Mouse (Mus musculus) stomach, postnatal 0 days (tissue): ENCODE results near the gene Gchfr. TPM values are rescaled to one million over a fixed set of nuclear protein-coding genes. Genes with fewer than 3 reads are reported as not detected.
A peak's percentile ranks its signal among the peaks of the same experiment; 100 is the strongest.

Experiments
- ATAC-seq: fragments of 200-750 bp; cut with Nextera tagmentation; 2 replicates; pipeline ENCODE4 v1.8.0; 2017; ENCODE audit not compliant: low FRiP score, low TSS enrichment
- DNase-seq: peaks from one replicate; pipeline ENCODE4 v3.0.0-alpha.2; 2016; ENCODE audit warnings: low spot score
- H3K27ac ChIP-seq: fragments of 300-500 bp; sonication (generic); replicated peaks from 2 replicates; pipeline ENCODE4 v1.5.1; 2014; ENCODE audit warnings: mild to moderate bottlenecking, control low read depth
- H3K27me3 ChIP-seq: fragments of 300-500 bp; sonication (generic); 2 replicates; pipeline ENCODE4 v1.6.1; 2014; ENCODE audit warnings: low read length; ENCODE audit not compliant: control insufficient read depth, insufficient read depth
- H3K36me3 ChIP-seq: fragments of 300-500 bp; sonication (generic); 2 replicates; pipeline ENCODE4 v1.6.1; 2014; ENCODE audit warnings: low read length, mixed read lengths; ENCODE audit not compliant: control insufficient read depth, insufficient read depth
- H3K4me1 ChIP-seq: fragments of 300-500 bp; sonication (generic); replicated peaks from 2 replicates; pipeline ENCODE4 v1.6.1; 2014; ENCODE audit warnings: antibody characterized with exemption; ENCODE audit not compliant: control insufficient read depth, insufficient read depth
- H3K4me2 ChIP-seq: fragments of 300-500 bp; sonication (generic); replicated peaks from 2 replicates; pipeline ENCODE4 v1.6.1; 2014; ENCODE audit warnings: low read depth, mild to moderate bottlenecking, control low read depth, moderate library complexity
- H3K4me3 ChIP-seq: fragments of 300-500 bp; sonication (generic); 2 replicates; pipeline ENCODE4 v1.5.1; 2014; ENCODE audit warnings: low read depth, low read length, control low read depth
- H3K9ac ChIP-seq: fragments of 300-500 bp; sonication (generic); 2 replicates; pipeline ENCODE4 v1.6.1; 2014; ENCODE audit warnings: mild to moderate bottlenecking, low read length, control low read depth, mixed read lengths
- H3K9me3 ChIP-seq: fragments of 300-500 bp; sonication (generic); 2 replicates; pipeline ENCODE4 v1.6.1; 2016; ENCODE audit warnings: low read length; ENCODE audit not compliant: control insufficient read depth
- CTCF ChIP-seq: IDR thresholded peaks from 2 replicates; pipeline ENCODE4 v1.5.1; 2016; ENCODE audit warnings: antibody characterized with exemption, low read depth, mild to moderate bottlenecking, moderate library complexity
- EP300 ChIP-seq: optimal IDR thresholded peaks from 2 replicates; pipeline ENCODE3; 2016; ENCODE audit warnings: antibody characterized with exemption
- WGBS: fragments of 180-500 bp; shearing (Covaris S2); extraction: QIAGEN DNeasy Blood & Tissue Kit; methylation state at CpG from one replicate; pipeline ENCODE4 v1.1.7; 2014; 5-methylcytosine and 5-hydroxymethylcytosine counted together
- polyA plus RNA-seq: library from polyadenylated mRNA; unstranded; fragments of >200 nt; fragmentation: Nextera tagmentation; extraction: Ambion mirVana; gene quantifications from 2 replicates; pipeline ENCODE4 v1.2.1, GENCODE M21; 2015

The Gchfr gene
- polyA plus RNA-seq, 1 experiment from 2014 or later = 1.3 TPM

- Histone ChIP-seq H3K27ac (no peak overlapping the region), H3K27me3 (no peaks in the 10 kb centered on the region), H3K4me3 (no peak overlapping the region), H3K4me2 (no peak overlapping the region), H3K9ac (no peak overlapping the region), H3K36me3 (no peaks in the 10 kb centered on the region), H3K4me1 (peaks cover 2% of the 10 kb centered on the region; the same call in 1 of the 2 replicates), H3K9me3 (no peaks in the 10 kb centered on the region)
- ATAC-seq (no peak), DNase-seq (no peak)
- 60% methylated on average over 3 of the region's 3 CpGs for WGBS
- TF ChIP-seq EP300 = no peak
- TF ChIP-seq CTCF = no peak
Measured at GRCm38 (mm10) chr2:119198934-119199333, 31.4 kb downstream of the Gchfr start.

- no peaks in the 10 kb centered on the region for H3K36me3 ChIP-seq
- peaks cover 1% of the 10 kb centered on the region; the same call in 1 of the 2 replicates for H3K4me1 ChIP-seq
- no peak overlapping the region for H3K4me2 ChIP-seq
- H3K4me3 ChIP-seq = no peak overlapping the region
- peak overlapping the region; percentile 45 for H3K27ac ChIP-seq
- WGBS = 21% methylated on average over 5 of the region's 5 CpGs
- H3K9ac ChIP-seq = no peak overlapping the region
- no peaks in the 10 kb centered on the region for H3K27me3 ChIP-seq
- TF ChIP-seq CTCF (no peak), EP300 (no peak)
- ATAC-seq (peak; percentile 17; the same call in 1 of the 2 replicates), DNase-seq (peak; percentile 43)
- H3K9me3 ChIP-seq = no peaks in the 10 kb centered on the region
Measured at GRCm38 (mm10) chr2:119202914-119203453, 35.4 kb downstream of the Gchfr start.

- WGBS = 51% methylated on average over 4 of the region's 4 CpGs
- Histone ChIP-seq H3K4me3 (no peak overlapping the region), H3K27me3 (no peaks in the 10 kb centered on the region), H3K9me3 (no peaks in the 10 kb centered on the region), H3K36me3 (no peaks in the 10 kb centered on the region), H3K4me2 (no peak overlapping the region), H3K27ac (peak overlapping the region; percentile 61), H3K9ac (no peak overlapping the region), H3K4me1 (no peaks in the 10 kb centered on the region; the same call in 1 of the 2 replicates)
- peak; percentile 43 for ATAC-seq
- no peak for DNase-seq
- TF ChIP-seq CTCF (no peak), EP300 (no peak)
Measured at GRCm38 (mm10) chr2:119203871-119204460, 36.4 kb downstream of the Gchfr start.

GRCm38 (mm10) chr2:119207961-119208343 lies 40.4 kb downstream of the Gchfr start:
- DNase-seq (no peak), ATAC-seq (no peak)
- peak overlapping the region; percentile 58 for H3K4me3 ChIP-seq
- no peaks in the 10 kb centered on the region for H3K4me1 ChIP-seq
- no peaks in the 10 kb centered on the region for H3K9me3 ChIP-seq
- peak overlapping the region; percentile 66 for H3K4me2 ChIP-seq
- H3K27ac ChIP-seq = peak overlapping the region; percentile 90
- H3K36me3 ChIP-seq = peaks cover 10% of the 10 kb centered on the region
- H3K9ac ChIP-seq = peak overlapping the region; percentile 66
- TF ChIP-seq CTCF (no peak), EP300 (no peak)
- no peaks in the 10 kb centered on the region for H3K27me3 ChIP-seq
- WGBS = 9% methylated on average over 6 of the region's 6 CpGs

GRCm38 (mm10) chr2:119208344-119209175 lies 41.0 kb downstream of the Gchfr start, which contains the start of the genes Zfyve19 and Dnajc17:
TSS of gene Zfyve19 (plus strand) at chr2:119208617.
TSS of gene Dnajc17 (minus strand) at chr2:119208795.
- TF ChIP-seq EP300 (no peak), CTCF (peak; percentile 24; the same call in 1 of the 2 replicates)
- peak; percentile 97 for ATAC-seq
- Histone ChIP-seq H3K36me3 (peaks cover 10% of the 10 kb centered on the region), H3K9me3 (no peaks in the 10 kb centered on the region), H3K27me3 (no peaks in the 10 kb centered on the region), H3K27ac (peak within 1 kb of the TSS; percentile 90), H3K4me3 (peak within 1 kb of the TSS; percentile 58), H3K9ac (peak within 1 kb of the TSS; percentile 66), H3K4me1 (no peaks in the 10 kb centered on the region), H3K4me2 (peak within 1 kb of the TSS; percentile 70)
- WGBS = under 1% methylated on average over 51 of the region's 51 CpGs
- DNase-seq = peak; percentile 97
